Mouse (Mus musculus): ENCODE data around the gene Utp3. TPM values are rescaled to one million over a fixed set of nuclear protein-coding genes. Genes with fewer than 3 reads are reported as not detected.

Utp3 gene
- total RNA-seq, 4 experiments from 2014 or later = 17.8 to 28.6 (median 23.8) TPM

Other genes with a start within 250 kb of the Utp3 start
- not detected for gene Prol1, start 237.2 kb upstream of the Utp3 start, total RNA-seq (2022)
- not detected for gene Amtn, start 178.4 kb upstream of the Utp3 start, total RNA-seq (2022)
- not detected for gene Ambn, start 98.5 kb upstream of the Utp3 start, total RNA-seq (2022)
- not detected for gene Enam, start 66.5 kb upstream of the Utp3 start, total RNA-seq (2022)
- gene Jchain, start 26.6 kb upstream of the Utp3 start, total RNA-seq (2022) = under 1 TPM; 0.13 to 0.48 (median 0.39) TPM
- gene Rufy3, start 10.6 kb downstream of the Utp3 start, total RNA-seq (2022) = 1 to 10 TPM; 5.6 to 6.6 (median 6.4) TPM
- gene Grsf1, start 121.7 kb downstream of the Utp3 start, total RNA-seq (2022) = 100 to 1,000 TPM; 114 to 130 (median 120) TPM
- gene Mob1b, start 166.4 kb downstream of the Utp3 start, total RNA-seq (2022) = 10 to 100 TPM; 16.7 to 21.0 (median 18.1) TPM
- gene Dck, start 210.5 kb downstream of the Utp3 start, total RNA-seq (2022) = 1 to 10 TPM; 1.0 to 1.4 (median 1.2) TPM

All from gastrocnemius, adult 8-10 months (tissue).